Mouse (Mus musculus) ES-CJ7 (cell line): ENCODE data around the gene Vamp5.

ENCODE experiments used
- DNase-seq: peaks from one replicate; pipeline ENCODE4 v3.0.0; 2011; ENCODE audit warnings: low read depth, low spot score

Vamp5 gene

DNA sequence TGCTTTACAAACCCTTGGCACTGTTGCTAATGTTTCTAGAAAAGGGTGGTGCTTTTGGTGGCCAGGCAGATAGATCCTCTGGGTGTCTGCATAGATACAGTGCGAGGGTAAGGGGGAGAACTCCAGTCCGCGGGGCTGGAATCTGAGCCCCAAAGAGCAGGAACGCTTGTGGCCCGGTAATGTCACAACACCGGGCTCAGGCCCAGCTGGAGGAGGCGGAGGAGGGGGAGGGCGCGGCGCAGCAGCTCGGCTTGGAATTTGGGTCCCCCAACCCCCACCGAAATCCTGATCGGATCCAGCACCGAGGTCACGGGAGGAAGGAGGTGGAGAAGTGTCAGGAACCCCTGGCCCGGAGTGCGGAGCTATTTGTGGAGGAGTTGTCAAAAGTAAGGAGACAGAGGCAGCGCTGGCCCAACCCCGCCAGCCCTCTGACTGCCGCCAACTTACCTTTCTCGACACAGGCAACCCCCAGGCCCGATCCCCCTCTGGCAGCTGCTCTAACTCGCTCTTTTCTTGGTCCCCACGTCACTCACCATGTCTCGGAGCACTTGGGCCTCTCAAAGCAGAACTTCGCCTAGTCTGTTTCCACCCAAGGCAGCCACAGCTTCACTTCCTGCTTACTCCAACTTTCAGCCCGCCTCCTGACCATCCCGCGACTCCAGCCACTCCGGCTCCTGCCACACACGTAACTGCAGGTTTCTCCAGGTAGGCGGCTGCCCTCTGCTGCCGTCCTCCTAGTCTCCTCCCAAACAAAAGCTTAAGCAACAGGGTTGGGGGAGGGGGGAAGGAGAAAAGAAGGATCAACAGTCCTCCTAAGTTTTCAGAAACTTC lies 9.9 kb upstream of the Vamp5 start, which contains the start of gene Vamp8:
TSS of gene Vamp8 (minus strand) at position 763 of the 831 bp plus-strand sequence.
- peak; percentile 81 for DNase-seq

- no peak for DNase-seq
Observed at GRCm38 (mm10) chr6:72389471-72389940, 9.2 kb upstream of the Vamp5 start.

DNA sequence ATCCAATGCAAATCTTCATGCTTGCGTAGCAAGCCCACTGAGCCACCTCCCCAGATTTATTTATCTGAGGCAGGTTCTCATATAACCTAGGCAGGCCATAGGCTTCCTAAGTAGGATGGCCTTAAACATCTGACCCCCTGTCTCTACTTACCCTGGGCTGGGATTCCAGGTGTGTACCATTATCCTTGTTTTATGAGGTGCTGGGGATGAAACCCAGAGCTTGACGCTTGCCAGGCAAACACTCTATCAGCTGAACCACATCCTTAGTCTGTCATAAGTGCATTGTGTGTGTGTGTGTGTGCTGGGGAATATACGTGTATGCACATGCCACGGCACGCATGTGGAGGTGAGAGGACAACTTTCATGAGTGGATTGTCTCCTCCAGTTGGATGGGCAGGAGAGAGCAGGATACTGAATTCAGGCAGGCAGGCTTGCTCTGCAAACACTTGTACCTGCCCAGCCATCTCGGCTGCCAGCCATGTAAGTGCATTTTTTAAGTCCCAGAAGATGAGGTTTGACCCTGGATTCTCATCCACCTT lies 8.6 kb upstream of the Vamp5 start:
- no peak for DNase-seq

GRCm38 (mm10) chr6:72388266-72388665 lies 8.0 kb upstream of the Vamp5 start:
- DNase-seq = no peak

GRCm38 (mm10) chr6:72387816-72388215 lies 7.5 kb upstream of the Vamp5 start:
- no peak for DNase-seq

DNA sequence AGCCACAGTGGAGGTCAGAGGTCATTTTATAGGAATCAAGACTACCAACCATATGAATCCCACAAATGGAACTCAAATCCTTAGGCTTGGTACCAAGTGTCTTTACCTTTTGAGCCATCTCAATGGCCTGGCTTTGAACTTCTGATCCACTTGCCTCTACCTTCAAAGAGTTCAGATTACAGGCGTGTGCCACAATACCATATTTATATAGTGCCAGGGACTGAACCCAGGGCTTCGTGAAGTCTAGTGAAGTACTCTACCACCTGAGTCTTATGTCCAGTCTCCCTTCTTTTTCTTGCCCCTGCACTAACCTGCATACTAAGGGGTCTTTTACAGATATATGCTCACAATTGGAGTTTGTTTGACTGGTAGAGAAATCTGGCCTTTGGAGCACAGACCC lies 6.3 kb upstream of the Vamp5 start:
- DNase-seq = no peak

- no peak for DNase-seq
Observed at GRCm38 (mm10) chr6:72385258-72385657, 5.0 kb upstream of the Vamp5 start.

- DNase-seq = no peak
Observed at GRCm38 (mm10) chr6:72383952-72384351, 3.7 kb upstream of the Vamp5 start.

DNA sequence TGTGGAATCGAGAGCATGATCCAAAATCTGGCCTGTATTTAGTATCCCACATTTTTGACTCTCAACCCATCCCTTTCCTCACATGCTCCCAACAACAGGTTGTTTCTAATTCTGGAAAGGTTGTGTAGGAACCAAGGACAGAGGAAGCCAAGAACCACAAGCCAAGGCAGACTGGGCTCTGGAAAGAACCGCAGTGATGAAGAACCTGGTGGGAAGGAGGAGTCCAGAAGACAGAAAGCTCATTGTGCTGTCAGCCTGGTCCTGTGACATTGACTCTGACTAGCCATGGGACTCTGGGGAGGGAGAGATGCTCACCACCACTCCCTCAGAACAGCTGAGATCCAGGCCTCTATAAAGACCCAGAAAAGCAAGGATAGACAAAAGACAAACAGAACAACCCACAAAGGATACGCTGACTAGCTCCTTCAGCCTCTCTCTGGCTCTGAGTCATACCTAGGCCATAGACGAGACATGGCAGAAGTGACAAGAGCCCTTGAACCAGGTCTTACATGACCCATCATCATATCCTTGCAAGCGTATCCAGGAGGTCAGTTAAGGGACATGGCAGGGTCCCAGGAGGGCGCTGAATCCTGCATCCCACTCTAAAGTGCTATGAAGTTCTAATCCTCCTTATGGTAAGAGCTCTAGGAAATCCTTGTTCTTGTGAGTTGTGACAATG lies 3.0 kb upstream of the Vamp5 start:
- no peak for DNase-seq

DNA sequence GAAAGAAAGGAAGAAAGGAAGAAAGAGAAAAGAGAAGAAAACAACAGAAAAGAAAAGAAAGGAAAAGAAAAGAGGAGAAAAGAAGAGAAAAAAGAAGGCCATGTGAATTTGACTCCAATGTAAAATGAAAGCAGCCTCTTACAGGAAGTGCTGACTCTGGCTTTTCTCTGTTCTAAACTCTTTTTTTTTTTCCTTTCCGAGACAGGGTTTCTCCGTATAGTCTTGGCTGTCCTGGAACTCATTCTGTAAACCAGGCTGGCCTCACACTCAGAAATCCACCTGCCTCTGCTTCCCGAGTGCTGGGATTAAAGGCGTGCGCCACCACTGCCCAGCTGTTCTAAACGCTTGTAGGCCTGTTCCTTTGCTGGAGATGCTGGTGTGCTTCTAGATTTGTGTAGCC lies 2.2 kb upstream of the Vamp5 start:
- DNase-seq = no peak

DNA sequence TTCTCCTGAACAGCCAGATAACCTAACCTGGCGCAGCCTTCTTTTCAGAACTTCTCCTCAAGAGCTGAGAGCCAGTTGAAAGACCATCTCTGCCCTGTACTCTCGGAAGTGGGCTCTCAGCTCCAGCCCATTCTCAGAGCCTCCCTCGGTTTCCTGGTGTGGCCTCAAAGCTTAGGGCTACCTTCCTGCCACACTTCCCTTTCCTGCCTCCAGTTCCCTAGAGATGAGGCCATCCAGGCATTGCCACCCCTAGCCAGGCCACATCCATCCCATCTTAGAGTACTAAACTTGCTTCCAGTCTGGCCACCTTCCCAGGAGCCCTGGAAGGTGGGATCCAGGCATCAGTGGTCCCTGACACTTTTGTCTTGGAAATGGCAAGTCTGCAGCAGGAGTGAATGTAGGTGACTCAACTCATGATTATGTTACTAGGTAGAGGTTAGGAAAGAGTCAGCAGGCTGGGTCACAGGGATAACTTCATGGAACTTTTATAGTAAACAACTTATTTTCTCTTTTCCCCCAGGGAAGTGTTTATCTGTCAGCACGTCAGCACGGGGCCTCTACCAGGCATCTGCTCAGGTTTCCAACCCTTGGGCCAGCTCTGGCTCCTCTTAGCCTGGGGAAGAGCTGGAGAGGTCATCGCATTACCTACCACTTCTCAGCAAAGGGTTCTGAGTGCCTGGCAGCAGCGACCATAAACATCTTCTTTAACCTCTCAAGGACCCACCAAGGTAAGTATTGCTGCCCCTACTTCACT lies 714 bp downstream of the Vamp5 start:
- no peak for DNase-seq

DNA sequence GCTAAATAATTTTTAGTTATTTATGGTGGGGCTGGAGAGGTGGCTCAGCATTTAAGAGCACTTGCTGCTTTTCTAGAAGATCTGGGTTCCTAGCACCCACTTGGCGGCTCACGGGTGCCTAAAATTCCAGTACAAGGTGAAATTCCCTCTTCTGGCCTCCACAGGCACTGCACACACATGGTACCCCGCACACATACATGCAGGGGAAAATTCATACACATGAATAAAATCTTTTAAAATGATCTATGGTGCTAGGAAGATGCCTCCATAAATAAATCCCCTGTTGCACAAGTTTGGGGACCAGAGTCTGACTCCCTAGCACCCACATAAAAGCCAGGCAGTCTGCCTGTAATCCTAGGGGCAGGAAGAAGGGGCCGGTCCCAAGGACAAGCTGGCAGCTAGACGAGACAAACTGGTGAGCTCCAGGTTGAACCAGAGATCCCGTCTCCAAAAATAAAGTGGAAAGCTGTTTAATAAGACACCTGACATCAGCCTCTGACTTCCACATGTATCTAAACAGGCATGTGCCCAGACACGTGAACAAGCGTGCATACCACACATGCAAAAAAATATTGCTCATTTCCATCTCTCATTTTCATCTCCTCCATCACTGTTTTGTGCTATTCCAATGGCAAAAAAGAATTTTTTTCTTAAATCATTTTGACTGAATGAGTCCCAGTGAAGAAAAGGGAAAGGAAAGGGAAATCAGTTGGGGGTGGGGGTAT lies 1.6 kb downstream of the Vamp5 start:
- no peak for DNase-seq

DNA sequence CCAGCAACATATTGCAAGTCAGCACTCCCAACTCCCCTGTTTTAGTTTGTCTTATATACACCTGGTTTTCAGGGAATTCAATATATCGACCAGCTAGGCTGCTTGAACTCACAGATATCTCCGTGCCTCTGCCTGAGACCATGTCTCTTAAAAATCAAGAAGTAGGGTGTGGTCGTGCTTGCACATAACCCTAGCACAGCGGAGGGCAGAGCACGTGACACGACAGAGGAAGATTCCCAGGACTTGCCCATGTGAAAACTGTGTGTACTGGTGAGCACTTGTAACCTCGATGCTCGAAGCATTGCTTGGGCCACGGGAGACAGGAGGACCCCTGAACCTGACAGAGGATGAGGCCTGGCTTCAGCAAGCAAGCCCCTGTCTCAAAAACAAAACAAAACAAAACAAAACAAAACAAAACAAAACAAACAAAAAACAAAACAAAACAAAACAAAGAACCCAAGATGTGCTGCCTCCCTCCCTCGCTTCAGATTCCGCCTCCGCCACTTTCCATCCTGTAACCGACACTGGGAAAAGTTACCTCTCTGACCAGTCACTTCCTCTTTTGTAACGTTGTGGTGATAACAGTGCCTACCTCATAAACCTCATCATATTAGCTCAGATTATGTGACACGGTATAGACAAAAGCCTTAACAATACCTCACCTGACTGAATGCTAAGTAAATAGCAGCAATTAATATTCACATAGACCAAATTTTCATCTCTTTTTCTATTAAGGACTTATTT lies 5.3 kb downstream of the Vamp5 start:
- DNase-seq = no peak

GRCm38 (mm10) chr6:72374206-72374605 lies 6.1 kb downstream of the Vamp5 start:
- DNase-seq = no peak

GRCm38 (mm10) chr6:72373184-72373583 lies 7.1 kb downstream of the Vamp5 start:
- DNase-seq = no peak

DNA sequence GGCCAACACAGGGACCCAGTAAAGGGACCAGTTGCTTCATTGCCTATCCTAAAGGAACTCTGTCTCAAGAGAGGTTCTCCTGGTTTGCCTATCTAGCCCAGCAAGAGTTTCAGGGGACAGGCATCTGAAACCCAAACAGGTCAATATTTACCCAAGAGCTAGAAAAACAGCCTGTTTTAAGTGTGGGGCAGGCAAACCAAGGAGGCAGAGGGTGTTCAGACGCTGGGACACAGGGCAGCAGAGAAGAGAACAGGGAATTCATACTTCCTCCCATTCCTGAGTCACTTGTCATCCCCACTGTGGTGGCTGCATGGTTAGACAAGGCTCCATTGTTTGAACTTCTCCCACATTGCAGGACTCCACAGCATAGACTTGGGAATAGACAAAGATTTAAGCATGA lies 8.7 kb downstream of the Vamp5 start:
- DNase-seq = no peak

- DNase-seq = no peak
Observed at GRCm38 (mm10) chr6:72371147-72371546, 9.1 kb downstream of the Vamp5 start.

DNA sequence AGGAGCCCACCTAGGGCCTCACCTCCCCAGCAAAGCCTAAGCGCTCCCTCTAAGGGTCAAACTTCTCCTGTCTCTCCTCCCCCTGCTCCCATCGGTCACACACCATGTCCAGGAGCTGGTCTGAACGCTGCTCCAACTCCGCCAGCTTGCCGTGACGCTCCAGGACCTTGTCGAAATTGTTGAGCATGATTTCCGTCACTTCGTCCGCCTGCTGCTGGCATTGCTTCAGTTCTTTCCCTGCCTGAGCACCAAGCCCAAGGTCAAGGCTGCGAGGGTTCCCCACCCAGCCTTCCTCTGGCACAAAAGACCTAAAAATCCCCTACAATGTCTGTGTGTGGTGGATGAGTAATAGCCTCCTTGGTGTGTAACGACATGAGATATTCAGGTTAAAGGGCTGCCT lies 10.2 kb downstream of the Vamp5 start:
- no peak for DNase-seq

DNA sequence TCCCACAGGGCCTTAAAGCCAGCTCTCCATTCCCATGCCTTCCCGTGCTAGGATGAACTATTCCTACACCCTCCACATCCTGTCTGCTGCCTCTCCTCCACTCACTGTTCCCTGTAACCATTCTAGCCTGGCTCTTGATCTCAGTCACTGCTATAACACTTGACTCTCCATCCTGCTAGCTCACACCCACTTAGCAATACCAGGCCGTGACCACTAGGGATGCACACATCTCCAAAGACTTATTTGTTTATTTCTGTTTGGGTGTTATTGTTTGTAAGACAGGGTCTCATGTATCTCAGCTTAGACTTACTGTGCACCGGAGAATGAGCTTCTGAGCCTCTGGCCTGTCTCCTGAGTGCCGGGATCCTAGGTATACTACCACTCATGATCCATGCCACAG lies 10.7 kb downstream of the Vamp5 start:
- DNase-seq = peak; percentile 56

- DNase-seq = no peak
Observed at GRCm38 (mm10) chr6:72367460-72367974, 12.8 kb downstream of the Vamp5 start.
